Mouse (Mus musculus) neural tube, embryonic 12.5 days (tissue): Measurements from ENCODE around the gene Gm6871. TPM values are rescaled to one million over a fixed set of nuclear protein-coding genes. Genes with fewer than 3 reads are reported as not detected.
"Not testable (repeated sequence)": the region's sequence is repeated elsewhere in the genome, so short reads cannot be mapped to it uniquely, and the experiment has no call there.

Experiments
- ATAC-seq: fragments of 200-750 bp; cut with Nextera tagmentation; 2 replicates; pipeline ENCODE4 v1.8.0; 2017; ENCODE audit warnings: low read depth, mild to moderate bottlenecking, moderate TSS enrichment, moderate library complexity; ENCODE audit not compliant: low FRiP score
- H3K27ac ChIP-seq: fragments of 300-500 bp; sonication (generic); 2 replicates; pipeline ENCODE4 v1.5.1; 2016
- H3K27me3 ChIP-seq: fragments of 300-500 bp; sonication (generic); replicated peaks from 2 replicates; pipeline ENCODE4 v1.6.1; 2016; ENCODE audit warnings: mild to moderate bottlenecking
- H3K36me3 ChIP-seq: fragments of 300-500 bp; sonication (generic); 2 replicates; pipeline ENCODE4 v1.6.1; 2016; ENCODE audit warnings: mild to moderate bottlenecking
- H3K4me1 ChIP-seq: fragments of 300-500 bp; sonication (generic); 2 replicates; pipeline ENCODE4 v1.6.1; 2016
- H3K4me2 ChIP-seq: fragments of 300-500 bp; sonication (generic); replicated peaks from 2 replicates; pipeline ENCODE4 v1.6.1; 2016; ENCODE audit warnings: mild to moderate bottlenecking
- H3K4me3 ChIP-seq: fragments of 300-500 bp; sonication (generic); 2 replicates; pipeline ENCODE4 v1.5.1; 2016
- H3K9ac ChIP-seq: fragments of 300-500 bp; sonication (generic); 2 replicates; pipeline ENCODE4 v1.6.1; 2016; ENCODE audit warnings: mild to moderate bottlenecking
- H3K9me3 ChIP-seq: fragments of 300-500 bp; sonication (generic); 2 replicates; pipeline ENCODE4 v1.6.1; 2016; ENCODE audit warnings: mild to moderate bottlenecking
- WGBS: fragments of 180-500 bp; shearing (Covaris S2); methylation state at CpG from one replicate; pipeline ENCODE4 v1.1.7; 2016; 5-methylcytosine and 5-hydroxymethylcytosine counted together
- polyA plus RNA-seq: library from polyadenylated mRNA; unstranded; fragments of >200 nt; fragmentation: Nextera tagmentation; extraction: Ambion mirVana; gene quantifications from 2 replicates; pipeline ENCODE4 v1.2.1, GENCODE M21; 2016

The Gm6871 gene
- polyA plus RNA-seq, 1 experiment from 2014 or later: not detected

DNA sequence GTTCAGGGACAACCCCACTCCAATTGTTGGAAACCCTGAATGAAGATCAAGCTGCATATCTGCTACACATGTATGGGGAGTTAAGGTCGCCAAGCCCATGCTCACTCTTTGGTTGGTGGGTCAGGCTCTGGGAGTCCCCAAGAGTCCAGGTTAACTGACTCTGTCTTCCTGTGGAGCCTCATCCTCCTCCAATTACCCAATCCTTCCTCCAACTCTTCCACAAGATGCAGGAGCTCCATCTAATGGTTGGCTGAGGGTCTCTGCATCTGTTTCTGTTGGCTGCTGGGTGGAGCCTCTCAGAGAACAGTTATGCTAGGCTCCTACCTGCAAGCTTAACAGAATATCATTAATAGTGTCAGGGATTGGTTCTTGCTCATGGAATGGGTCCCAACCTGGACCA, 71.1 kb downstream of the Gm6871 start:
- H3K4me3 ChIP-seq: no peak overlapping the region
- no peaks in the 10 kb centered on the region for H3K36me3 ChIP-seq
- peaks cover 8% of the 10 kb centered on the region; the same call in 1 of the 2 replicates for H3K9me3 ChIP-seq
- no peak overlapping the region for H3K27ac ChIP-seq
- H3K9ac ChIP-seq: no peak overlapping the region
- H3K4me1 ChIP-seq: no peaks in the 10 kb centered on the region
- H3K27me3 ChIP-seq: no peaks in the 10 kb centered on the region
- WGBS: 59% methylated on average over 1 of the region's 1 CpGs
- ATAC-seq: no peak
- no peak overlapping the region for H3K4me2 ChIP-seq

DNA sequence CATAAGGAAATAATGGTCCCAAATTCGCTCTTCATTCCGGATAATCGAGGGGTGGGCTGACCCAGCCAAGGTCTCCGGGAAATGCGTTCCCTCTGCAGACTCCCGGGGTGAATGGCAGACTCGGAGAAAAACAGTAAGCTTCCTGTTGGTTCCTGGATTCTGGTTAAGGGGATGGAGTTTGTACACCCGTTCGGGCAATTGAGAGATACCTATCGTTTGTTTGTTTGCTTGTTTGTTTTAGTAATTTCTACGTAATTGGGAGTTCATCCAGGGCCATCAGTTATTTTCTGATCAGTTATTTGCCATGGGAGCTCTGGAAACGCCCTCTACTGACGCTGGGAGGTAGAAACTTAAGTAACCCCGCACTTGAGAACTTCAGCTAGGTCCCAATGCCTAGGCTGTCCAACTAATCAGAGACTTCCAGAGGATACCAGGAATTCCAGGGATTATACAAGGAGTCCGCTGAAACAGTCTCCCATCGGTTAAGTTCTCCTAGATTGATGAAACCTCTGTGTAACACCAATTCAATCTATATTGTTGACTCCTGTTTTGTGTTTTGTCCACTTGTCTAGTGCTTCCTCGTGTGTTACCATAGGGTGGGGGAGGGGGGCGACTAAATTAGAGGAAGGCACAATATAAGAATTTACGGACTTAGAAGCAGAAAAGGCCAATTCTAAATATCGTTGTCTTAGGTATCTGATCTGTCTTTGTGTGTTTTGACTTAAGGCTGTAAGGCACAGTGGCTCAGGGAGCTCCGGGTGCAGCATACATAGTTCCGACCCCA, 73.1 kb downstream of the Gm6871 start:
- H3K27me3 ChIP-seq: no peaks in the 10 kb centered on the region
- no peaks in the 10 kb centered on the region for H3K4me1 ChIP-seq
- peak; percentile 19; the same call in 1 of the 2 replicates for ATAC-seq
- WGBS: 20% methylated on average over 22 of the region's 22 CpGs
- H3K4me3 ChIP-seq: peak overlapping the region; percentile 60
- no peaks in the 10 kb centered on the region for H3K36me3 ChIP-seq
- no peak overlapping the region for H3K27ac ChIP-seq
- no peak overlapping the region for H3K9ac ChIP-seq
- peak overlapping the region; percentile 63 for H3K4me2 ChIP-seq
- H3K9me3 ChIP-seq: peaks cover 3% of the 10 kb centered on the region; the same call in 1 of the 2 replicates

DNA sequence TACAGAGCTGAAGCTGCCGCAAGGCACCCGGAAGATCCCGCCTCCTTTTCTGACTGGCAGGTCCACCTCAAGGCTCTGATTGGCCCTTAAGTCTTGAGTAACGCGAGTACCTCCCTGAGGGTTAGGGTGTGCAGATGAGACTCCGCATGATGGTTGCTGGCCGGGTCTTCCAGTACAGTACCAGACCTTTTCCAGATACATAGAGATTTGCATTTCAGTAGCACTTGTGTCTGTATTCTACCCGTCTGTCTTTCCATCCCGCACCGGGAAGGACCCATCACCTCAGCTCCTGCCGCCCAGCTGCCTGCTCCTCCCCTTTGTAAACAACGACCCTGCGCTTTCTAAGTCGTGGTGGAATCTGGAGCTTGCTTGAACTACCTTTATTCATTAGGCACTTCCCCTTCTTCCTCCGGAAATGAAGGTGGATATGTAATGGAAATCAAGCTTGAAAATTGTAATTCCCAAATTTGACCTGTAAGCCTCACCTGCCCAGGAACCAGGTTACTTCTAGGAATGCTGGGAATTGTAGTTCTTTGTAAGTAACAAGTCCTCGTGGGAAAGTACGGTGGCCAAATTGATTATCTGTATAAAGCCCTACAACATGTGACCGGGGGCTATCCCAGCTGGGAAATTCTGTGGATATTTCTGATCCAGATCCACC, 73.9 kb downstream of the Gm6871 start, which contains the start of the genes Gm20449 and AW146154:
Gene Gm20449, minus strand, starts transcription at position 29 of the 661 bp plus-strand sequence.
Gene AW146154, minus strand, starts transcription at position 502 of the 661 bp plus-strand sequence.
- H3K27ac ChIP-seq: no peak within 1 kb of the TSS

DNA sequence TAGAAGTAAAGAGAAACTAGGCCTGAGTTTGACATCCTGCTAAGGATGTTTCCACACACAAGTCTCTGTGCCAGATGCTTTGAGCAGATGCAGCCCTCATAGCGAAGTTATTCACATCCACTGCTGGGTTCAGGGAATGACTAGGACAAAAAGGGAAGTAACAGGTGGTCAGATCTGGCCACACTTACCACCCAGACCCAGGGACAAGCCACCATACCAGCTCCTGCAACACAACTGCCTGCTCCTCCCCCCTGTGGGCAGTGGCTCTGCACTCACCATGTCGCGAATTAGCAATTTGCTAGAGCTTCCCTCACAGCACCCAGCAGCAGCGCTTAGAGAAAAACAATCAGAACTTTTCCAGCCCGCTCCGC, 74.5 kb downstream of the Gm6871 start:
- peak overlapping the region; percentile 60 for H3K4me3 ChIP-seq
- WGBS: 1% methylated on average over 6 of the region's 6 CpGs
- H3K36me3 ChIP-seq, H3K27me3 ChIP-seq, H3K27ac ChIP-seq, H3K9me3 ChIP-seq, H3K4me1 ChIP-seq: not testable (repeated sequence)
- 0 out of 2 replicates have a peak overlapping the region, but pooled peaks have one; percentile 17 for H3K9ac ChIP-seq
- peak; percentile 77; the same call in 1 of the 2 replicates for ATAC-seq
- peak overlapping the region; percentile 63 for H3K4me2 ChIP-seq

More for the DNA sequence above, 73.9 kb downstream of the Gm6871 start, which contains the start of the genes Gm20449 and AW146154:
- WGBS: under 1% methylated on average over 18 of the region's 18 CpGs
- Histone ChIP-seq H3K4me3 (peak within 1 kb of the TSS; percentile 60), H3K9ac (0 out of 2 replicates have a peak within 1 kb of the TSS, but pooled peaks have one; percentile 21), H3K9me3 (peaks cover 3% of the 10 kb centered on the region), H3K36me3 (no peaks in the 10 kb centered on the region), H3K4me1 (no peaks in the 10 kb centered on the region), H3K4me2 (peak within 1 kb of the TSS; percentile 63), H3K27me3 (no peaks in the 10 kb centered on the region)
- ATAC-seq: peak; percentile 97

DNA sequence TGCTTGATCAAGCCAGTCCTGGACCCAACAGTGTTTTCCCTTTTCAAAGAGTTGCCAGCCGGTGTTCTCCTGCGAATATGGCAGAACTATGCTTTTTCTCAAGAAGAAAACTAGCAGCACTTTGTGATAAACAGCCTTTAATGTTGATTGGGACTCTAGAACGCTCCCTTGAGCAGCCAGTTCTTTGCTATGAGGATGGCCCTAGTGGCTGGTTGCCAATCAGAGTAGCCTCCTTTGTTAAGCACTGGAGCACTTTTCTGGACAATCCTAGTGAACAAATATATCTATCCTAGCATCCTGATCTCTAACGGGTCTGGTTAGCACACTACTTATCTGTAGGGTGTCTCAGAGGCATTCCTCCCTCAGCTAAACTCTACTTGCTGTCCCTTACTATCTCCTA, 75.0 kb downstream of the Gm6871 start:
- not testable (repeated sequence) for H3K4me1 ChIP-seq, H3K9me3 ChIP-seq, H3K9ac ChIP-seq, H3K36me3 ChIP-seq, H3K27me3 ChIP-seq, ATAC-seq, H3K27ac ChIP-seq, H3K4me3 ChIP-seq
- peak overlapping the region; percentile 63 for H3K4me2 ChIP-seq
- WGBS: 68% methylated on average over 4 of the region's 4 CpGs

DNA sequence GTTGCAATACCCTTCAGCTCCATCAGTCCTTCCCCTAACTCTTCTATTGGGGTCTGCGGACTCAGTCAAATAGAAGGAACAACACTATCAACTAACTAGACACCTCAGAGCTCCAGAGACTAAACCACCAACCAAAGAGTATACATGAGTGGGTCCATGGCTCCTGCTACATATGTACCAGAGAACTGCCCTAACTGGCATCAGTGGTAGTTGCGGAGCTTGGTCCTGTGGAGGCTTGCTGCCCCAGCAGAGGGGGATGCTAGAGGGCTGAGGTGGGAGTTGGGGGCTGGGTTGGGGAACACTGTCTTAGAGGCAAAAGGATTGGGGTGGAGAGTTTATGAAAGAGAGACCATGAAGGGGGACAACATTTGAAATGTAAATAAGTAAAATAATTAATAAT, 75.6 kb downstream of the Gm6871 start:
- H3K27ac ChIP-seq: no peak overlapping the region

More for the DNA sequence above, 75.6 kb downstream of the Gm6871 start:
- peaks cover 11% of the 10 kb centered on the region for H3K9me3 ChIP-seq
- H3K4me3 ChIP-seq: no peak overlapping the region
- ATAC-seq: no peak
- no peaks in the 10 kb centered on the region for H3K4me1 ChIP-seq
- 97% methylated on average over 2 of the region's 2 CpGs for WGBS
- H3K9ac ChIP-seq: no peak overlapping the region
- H3K4me2 ChIP-seq: no peak overlapping the region
- H3K27me3 ChIP-seq: no peaks in the 10 kb centered on the region
- no peaks in the 10 kb centered on the region for H3K36me3 ChIP-seq

Other genes with a start within 250 kb of the Gm6871 start
- gene AI987944, start 180.3 kb downstream of the Gm6871 start, polyA plus RNA-seq: 7.1 and 7.8 TPM in 2 replicates
- gene Vmn2r57, start 125.0 kb downstream of the Gm6871 start, polyA plus RNA-seq: 0.20 and 0.25 TPM in 2 replicates
- gene Gm20449, start 74.2 kb downstream of the Gm6871 start, polyA plus RNA-seq: 0.06 and 0.10 TPM in 2 replicates
- gene AW146154, start 73.8 kb downstream of the Gm6871 start, polyA plus RNA-seq: 7.0 and 8.0 TPM in 2 replicates
- 12.2 and 15.6 TPM in 2 replicates for gene 2610021A01Rik, start 25.6 kb upstream of the Gm6871 start, polyA plus RNA-seq
- gene Zfp788, start 59.5 kb upstream of the Gm6871 start, polyA plus RNA-seq: 19.5 and 20.3 TPM in 2 replicates